8 mouse cellular contexts compared by ENCODE assay signal in the genomic region with DNA sequence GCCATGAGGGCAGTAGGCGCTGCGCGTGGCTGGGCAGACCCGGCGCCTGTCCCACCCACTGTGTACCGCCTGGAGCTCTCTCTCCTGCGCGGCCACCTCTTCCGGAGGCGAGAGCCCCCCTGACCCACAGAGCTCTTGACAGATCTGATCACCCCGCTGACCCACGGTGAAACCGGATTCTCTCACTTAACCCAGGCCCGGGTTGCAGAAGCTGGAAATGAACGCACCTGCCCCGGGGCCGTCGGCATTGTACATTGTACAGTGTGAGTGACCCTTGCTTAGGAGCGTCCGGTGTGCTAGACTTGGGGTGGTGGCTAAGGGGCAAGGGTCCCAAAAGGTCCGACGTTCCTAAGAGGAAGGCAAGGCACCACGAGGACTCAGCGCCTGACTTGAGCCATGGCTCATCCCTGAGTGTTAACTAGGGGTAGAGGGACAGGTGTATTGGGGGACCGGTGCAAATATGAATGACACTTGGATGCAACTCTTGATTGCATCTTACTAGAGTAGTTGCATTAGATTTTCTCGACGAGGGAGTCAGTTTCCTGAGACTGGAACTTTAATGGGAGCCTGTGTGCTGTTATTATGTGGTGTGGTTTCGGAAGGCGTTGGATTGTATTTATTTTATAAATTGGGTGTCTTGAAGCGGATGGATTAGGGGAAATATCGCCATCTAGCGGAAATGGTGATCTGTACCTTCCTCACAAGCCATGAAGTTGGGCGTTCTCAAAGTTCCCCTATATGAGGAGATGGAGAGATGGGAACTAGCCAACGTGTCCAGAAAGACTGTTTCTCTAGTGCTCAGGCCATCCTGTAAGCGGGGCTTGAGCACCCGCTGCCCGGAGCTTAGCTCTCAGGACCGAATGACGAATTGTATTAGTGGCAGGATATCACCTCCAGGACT. TPM values are rescaled to one million over a fixed set of nuclear protein-coding genes. Genes with fewer than 3 reads are reported as not detected.
DNase-seq lines count a peak whose midpoint lies in the region; ATAC-seq and TF ChIP-seq lines count a peak whose summit lies in the region.

No protein-coding gene starts in this region.

- no peak overlapping the region for H3K27ac ChIP-seq in spleen, adult 2 months (ENCODE audit: insufficient read depth, low read length)
- H3K27ac ChIP-seq in intestine, embryonic 15.5 days = peak overlapping the region; percentile 67

- no peak for TF ChIP-seq POLR2A in spleen, adult 2 months (IDR thresholded peaks at IDR 0.05; ENCODE audit: low read depth, low read length)

- no peaks in the 10 kb centered on the region for H3K9me3 ChIP-seq in intestine, embryonic 15.5 days

- peaks cover 19% of the 10 kb centered on the region for H3K27me3 ChIP-seq in spleen, adult 2 months (ENCODE audit: control insufficient read depth, insufficient read depth, low read length)
- peaks cover 21% of the 10 kb centered on the region; the same call in 1 of the 2 replicates for H3K27me3 ChIP-seq in intestine, embryonic 15.5 days (replicated peaks)
- no peaks in the 10 kb centered on the region; the same call in 1 of the 2 replicates for H3K27me3 ChIP-seq in splenic B cell, adult 2 months (ENCODE audit: control insufficient read depth, insufficient read depth, low read length, poor library complexity, severe bottlenecking)

- peak overlapping the region; percentile 60 for H3K9ac ChIP-seq in intestine, embryonic 15.5 days

- TF ChIP-seq CTCF in spleen, adult 2 months (IDR thresholded peaks at IDR 0.05; ENCODE audit: extremely low read depth, insufficient read depth, insufficient read length, insufficient replicate concordance) = no peak

- H3K36me3 ChIP-seq in spleen, adult 2 months (ENCODE audit: control insufficient read depth, insufficient read depth, low read length) = no peaks in the 10 kb centered on the region
- H3K36me3 ChIP-seq in intestine, embryonic 15.5 days = no peaks in the 10 kb centered on the region
- H3K36me3 ChIP-seq in splenic B cell, adult 2 months (ENCODE audit: control insufficient read depth, insufficient read depth, low read length, poor library complexity, severe bottlenecking) = no peaks in the 10 kb centered on the region

- DNase-seq in spleen, adult 2 months (ENCODE audit: low read depth in 1 of 2, low spot score in 2 of 2) = no peak
- DNase-seq in spleen, adult 18-20 months = no peak
- DNase-seq in cerebellum, postnatal 36 days = peak; percentile 54 to 84
- peak; percentile 60 to 87 for DNase-seq in left cerebral cortex, postnatal 10 days (ENCODE audit: extremely low spot score in 1 of 2, low spot score in 2 of 2)
- DNase-seq in splenic B cell, adult 2 months (ENCODE audit: low read depth, low spot score) = peak; percentile 67

- intact Hi-C loops in left cerebral cortex, postnatal 10 days (cut with DNase I) = loop anchor here (2.0 to 5.0 kb wide), 4 partner anchors 154 to 970 kb away; no protein-coding TSS in a partner anchor

- peak overlapping the region; percentile 100 for H3K4me2 ChIP-seq in intestine, embryonic 15.5 days (replicated peaks)

- peaks cover 7% of the 10 kb centered on the region for H3K4me1 ChIP-seq in spleen, adult 2 months (ENCODE audit: control insufficient read depth, insufficient read depth, insufficient read length)
- H3K4me1 ChIP-seq in intestine, embryonic 15.5 days (replicated peaks) = peaks cover 25% of the 10 kb centered on the region

- peak; percentile 52 for ATAC-seq in granulocyte monocyte progenitor cell, adult 5-6 weeks (replicated peaks; ENCODE audit: poor library complexity, severe bottlenecking)
- peak; percentile 50 for ATAC-seq in intestine, embryonic 15.5 days
- peak; percentile 70 for ATAC-seq in megakaryocyte-erythroid progenitor cell, adult 5-6 weeks (replicated peaks; ENCODE audit: low FRiP score, low TSS enrichment, poor library complexity, severe bottlenecking)

- H3K4me3 ChIP-seq in spleen, adult 2 months (ENCODE audit: extremely low read depth, insufficient read depth, insufficient read length) = peak overlapping the region; percentile 31; the same call in 1 of the 2 replicates
- peak overlapping the region; percentile 69 for H3K4me3 ChIP-seq in intestine, embryonic 15.5 days (replicated peaks)

- 2% methylated on average over 39 of the region's 39 CpGs for WGBS in spleen, adult 2 months
- under 1% methylated on average over 39 of the region's 39 CpGs for WGBS in intestine, embryonic 15.5 days

RNA-seq across cellular contexts. Expression of a gene that starts 1.0 kb away (rescaled TPM):
- polyA plus RNA-seq in spleen, adult 2 months (2012; rRNA removed) = 4.7 and 4.8 TPM in 2 replicates
- total RNA-seq in granulocyte monocyte progenitor cell, adult 5-6 weeks (2014; fragmentation: Nextera tagmentation) = not detected in 2 replicates
- not detected in 2 replicates for total RNA-seq in granulocyte monocyte progenitor cell, adult 5-6 weeks (2017)
- polyA plus RNA-seq in intestine, embryonic 15.5 days (2015; fragmentation: Nextera tagmentation; extraction: Ambion mirVana) = 7.4 TPM in 2 replicates
- 100 to 1,000 TPM; 151 to 153 TPM for total RNA-seq in left cerebral cortex, postnatal 10 days (2021)
- total RNA-seq in megakaryocyte-erythroid progenitor cell, adult 5-6 weeks (2014; fragmentation: Nextera tagmentation) = not detected in 2 replicates
- not detected in 2 replicates for total RNA-seq in megakaryocyte-erythroid progenitor cell, adult 5-6 weeks (2017)

Comparison
In these comparisons a context has a peak if more than half of its experiments do, and no peak if none do; other contexts are left out.
1. DNase-seq: peak in cerebellum, postnatal 36 days (2 of 2), left cerebral cortex, postnatal 10 days (2 of 2) and splenic B cell, adult 2 months (single experiment); none in spleen, adult 2 months (0 of 2) and spleen, adult 18-20 months (0 of 2).
2. RNA of a gene that starts 1.0 kb away (total RNA-seq): 151 to 153 TPM in left cerebral cortex, postnatal 10 days; not detected in granulocyte monocyte progenitor cell, adult 5-6 weeks and not detected in megakaryocyte-erythroid progenitor cell, adult 5-6 weeks; every median in the first group is over 100 times any median in the second.
3. Peak in every context shown above with its lines, with median percentiles within 50 percentile points of each other: ATAC-seq.